Mouse (Mus musculus) lung, adult 2 months (tissue): Measurements from ENCODE around the gene Kctd20.

Experiments used
- CTCF ChIP-seq: fragments of 200-500 bp; IDR thresholded peaks from 2 replicates; pipeline ENCODE4 v1.5.1; 2011; ENCODE audit warnings: mild to moderate bottlenecking, low read length, control low read depth; ENCODE audit not compliant: insufficient read depth
- POLR2A ChIP-seq: fragments of 200-500 bp; IDR thresholded peaks from 2 replicates; pipeline ENCODE4 v1.6.1; 2011; ENCODE audit warnings: low read depth, mild to moderate bottlenecking, control low read depth, low read length, borderline replicate concordance; ENCODE audit errors: extremely low read depth

- TF ChIP-seq POLR2A (no peak), CTCF (no peak)
Observed at GRCm38 (mm10) chr17:28950751-28951150, 999 bp upstream of the Kctd20 start.
